Mouse (Mus musculus) lung, postnatal 36 days (tissue): ENCODE data around the gene Map3k4.
"Not testable (repeated sequence)": the region's sequence is repeated elsewhere in the genome, so short reads cannot be mapped to it uniquely, and the experiment has no call there.

ENCODE experiments used
- DNase-seq: peaks from one replicate; pipeline ENCODE4 v3.0.0; 2022; ENCODE audit warnings: mixed read lengths

Map3k4 gene

DNA sequence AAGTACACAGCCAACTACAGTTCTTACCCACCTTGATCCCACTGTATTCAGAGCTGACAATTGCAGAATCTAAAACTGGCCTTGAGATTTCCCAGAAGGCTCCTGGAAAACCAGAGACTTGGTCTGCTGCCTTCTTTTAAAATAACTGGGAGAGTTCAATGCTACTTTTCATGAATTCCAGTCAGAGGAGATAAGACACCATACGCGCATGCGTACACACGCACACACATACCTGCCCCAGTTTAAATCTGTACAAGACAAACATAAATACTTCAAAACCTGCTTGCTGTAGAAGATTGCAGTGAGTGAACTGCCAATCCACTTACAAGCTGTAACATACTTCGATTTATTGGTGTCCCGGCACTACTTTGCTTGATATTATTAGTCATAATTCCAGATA lies 13.9 kb downstream of the Map3k4 start:
- no peak for DNase-seq

DNA sequence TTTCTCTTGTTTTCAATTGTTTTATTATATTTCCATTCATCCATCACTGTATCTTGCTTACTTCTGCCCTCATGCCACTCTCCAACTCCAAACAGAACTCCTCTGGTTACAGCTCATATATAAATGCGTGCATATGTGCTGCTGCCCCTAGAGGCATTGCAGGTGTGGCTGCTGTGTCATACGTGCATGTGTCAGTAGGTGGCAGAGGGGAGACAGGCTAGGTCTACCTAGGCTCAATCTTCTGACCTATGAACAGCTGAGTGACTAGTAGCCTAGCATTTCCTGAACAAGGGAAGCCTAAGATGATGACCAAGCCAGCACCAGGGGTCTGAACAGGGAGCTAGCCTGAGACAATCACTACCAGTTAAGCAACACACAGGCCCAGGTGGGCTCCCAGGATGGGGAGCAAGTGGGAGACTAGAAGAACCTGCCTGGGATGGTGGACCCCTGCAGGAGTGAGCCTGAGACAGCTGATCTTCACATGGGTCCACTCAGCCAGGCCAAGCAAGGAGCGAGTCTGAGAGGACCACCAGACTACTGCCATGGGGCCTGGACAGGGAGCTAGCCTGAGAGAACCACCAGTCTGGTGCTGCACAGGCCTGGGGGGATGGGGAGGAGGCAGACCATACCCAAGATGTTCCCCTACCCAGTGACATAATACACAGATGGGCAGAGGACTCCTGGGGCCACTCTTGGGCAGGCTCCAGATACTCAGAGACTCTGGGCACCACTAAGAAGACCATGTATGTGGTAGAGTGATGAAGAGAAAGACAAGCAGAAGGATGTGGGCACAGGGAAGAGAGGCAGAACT lies 17.5 kb downstream of the Map3k4 start:
- DNase-seq, result peak; percentile 79

DNA sequence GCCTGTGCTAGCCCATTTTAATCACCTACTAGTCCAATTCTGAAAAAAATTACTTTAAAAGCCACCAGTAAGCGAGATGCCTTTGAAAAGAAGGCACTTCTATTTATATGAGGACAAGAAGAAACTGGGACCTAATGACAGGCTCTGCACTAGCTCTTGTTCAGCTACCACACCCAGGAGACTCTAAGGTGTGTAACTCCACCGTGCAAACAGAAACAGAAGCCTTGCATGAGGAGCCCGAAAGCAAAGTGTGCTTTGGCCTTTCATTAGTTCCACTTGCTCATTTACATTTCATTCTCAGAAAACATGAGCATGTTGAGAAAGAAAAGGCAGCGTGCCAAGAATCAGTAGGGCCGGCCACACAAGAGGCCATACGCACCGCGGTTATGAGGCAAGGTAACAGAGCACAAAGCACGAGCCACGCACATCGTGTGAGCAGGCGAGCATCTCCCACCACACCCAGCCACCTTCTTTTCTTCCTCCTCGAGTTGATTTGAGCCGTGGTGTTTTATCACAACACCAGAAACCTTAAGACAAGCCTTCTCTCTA lies 18.4 kb downstream of the Map3k4 start:
- DNase-seq, result peak; percentile 77

DNA sequence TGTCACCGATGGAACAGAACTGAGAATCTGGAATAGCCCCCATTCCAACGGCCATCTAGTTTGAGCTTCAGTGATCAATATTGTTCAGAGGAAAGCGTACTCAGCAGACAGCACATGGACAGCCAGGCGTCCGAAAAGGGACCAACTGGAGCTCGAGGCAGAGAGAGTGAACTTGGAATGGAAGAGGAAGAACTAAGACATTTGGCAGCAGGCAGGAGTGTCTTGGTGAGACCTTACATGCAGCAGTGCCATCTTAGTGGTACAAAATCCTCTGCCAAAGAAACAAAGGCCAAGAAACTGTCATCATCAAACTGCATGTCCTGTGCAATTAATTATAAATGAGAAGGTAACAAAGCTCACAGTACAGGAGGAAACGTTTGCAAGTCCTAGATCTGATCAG lies 19.2 kb downstream of the Map3k4 start:
- DNase-seq, result no peak

DNA sequence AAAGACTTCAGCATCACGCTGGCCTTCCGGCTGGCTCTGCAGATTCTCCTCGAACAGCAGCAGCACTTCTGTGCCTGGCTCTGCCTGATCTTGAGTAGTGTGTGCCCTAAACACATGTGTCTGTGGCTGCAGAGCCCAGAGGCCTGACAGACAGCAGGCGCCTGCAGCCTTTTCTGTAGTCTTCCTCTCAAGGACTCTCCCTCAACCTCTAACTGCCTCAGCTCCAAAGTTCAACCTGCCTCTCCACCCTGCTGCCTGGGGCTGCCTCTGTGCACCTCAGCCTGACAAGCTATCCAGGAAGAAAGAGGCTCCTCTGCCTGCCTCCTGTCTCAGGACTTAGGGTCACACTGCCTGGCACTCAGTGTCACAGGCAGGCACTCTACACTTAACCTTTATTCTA lies 20.6 kb downstream of the Map3k4 start:
- no peak for DNase-seq

DNA sequence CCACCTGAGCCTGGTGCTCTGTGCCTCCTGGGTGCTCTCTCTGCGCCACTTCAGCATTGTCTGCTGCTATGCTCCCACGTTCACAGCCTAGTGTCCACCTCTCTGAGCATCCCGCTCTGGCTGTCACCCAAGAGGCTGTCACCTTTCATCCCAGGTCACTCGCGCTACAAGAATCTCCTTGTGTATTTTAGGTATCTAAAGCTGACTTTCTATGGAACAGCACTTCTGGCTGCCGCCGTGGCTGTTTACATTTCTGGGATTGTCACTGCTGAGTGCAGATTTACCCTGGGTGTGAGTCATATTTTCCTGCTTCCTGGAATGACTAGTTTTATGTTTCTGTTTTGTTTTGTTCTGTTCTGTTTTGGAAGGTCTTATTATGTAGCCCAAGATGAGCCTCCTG lies 21.3 kb downstream of the Map3k4 start:
- DNase-seq, result peak; percentile 47

DNA sequence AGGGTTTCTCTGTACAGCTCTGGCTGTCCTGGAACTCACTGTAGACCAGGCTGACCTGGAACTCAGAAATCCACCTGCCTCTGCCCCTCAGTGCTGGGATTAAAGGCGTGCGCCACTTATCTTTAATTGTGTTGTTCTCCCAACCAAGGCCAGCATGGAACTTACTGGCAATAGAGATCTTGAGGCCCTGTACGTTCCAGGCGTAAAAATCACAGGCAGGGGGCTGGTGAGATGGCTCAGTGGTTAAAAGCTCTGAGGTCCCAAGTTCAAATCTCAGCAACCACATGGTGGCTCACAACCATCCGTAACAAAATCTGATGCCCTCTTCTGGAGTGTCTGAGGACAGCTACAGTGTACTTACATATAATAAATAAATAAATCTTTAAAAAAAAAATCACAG lies 22.7 kb downstream of the Map3k4 start:
- DNase-seq, result not testable (repeated sequence)

DNA sequence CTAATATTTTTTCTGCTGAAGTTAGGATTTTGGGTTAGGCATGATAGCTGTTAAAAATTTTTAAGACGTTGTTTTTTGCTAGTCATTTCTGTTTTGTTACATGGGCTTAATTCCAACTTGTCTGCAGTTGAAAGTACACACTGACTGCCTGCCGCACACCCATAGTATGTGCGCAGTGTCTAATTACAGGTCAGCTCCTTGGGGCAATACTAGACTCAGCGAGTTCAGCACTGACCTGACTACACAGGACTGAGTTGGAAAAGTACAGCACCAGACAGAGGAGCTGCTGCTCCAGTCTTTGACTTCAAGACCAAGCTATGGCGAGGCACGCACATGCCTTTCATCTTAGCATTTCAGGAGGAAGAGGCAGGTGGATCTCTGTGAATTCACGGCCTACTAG lies 24.2 kb downstream of the Map3k4 start:
- no peak for DNase-seq

DNA sequence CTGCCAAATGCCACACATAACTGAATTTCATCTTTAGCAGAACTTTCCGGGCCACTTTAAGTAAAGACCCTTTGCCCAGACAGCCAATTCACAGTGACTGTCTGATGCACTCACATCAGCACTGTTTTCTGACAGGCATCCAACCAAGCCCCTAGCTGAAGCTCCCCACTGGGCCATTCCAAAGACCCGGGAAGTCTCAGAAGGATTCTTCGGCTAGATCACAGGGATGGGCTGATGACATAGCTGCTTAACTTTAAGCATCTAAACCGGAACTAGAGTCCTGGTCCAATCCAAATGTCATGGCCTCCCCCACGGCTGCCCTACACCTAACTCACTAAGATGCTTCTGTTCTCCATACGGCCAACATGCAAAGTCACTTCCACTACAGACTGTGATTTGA lies 25.0 kb downstream of the Map3k4 start:
- no peak for DNase-seq

DNA sequence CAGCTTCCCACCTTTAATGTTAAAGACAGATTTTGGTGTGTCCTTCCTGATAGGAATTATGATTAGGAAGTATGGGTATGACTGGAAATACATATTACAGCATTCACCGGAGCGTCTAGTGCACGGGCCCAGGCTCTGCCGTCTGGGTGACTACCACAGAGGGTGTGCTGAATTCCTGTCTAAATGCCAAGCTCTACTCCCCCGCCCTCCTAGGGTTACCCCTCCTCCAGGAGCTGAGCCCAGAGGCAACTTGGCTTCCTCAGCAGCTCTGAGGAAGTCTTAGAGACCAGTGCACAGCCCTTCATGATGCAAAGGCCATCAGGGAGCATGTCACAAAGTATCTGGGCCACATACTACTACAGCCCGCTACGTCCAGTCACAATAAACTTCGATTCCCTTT lies 25.7 kb downstream of the Map3k4 start:
- peak; percentile 42 for DNase-seq

DNA sequence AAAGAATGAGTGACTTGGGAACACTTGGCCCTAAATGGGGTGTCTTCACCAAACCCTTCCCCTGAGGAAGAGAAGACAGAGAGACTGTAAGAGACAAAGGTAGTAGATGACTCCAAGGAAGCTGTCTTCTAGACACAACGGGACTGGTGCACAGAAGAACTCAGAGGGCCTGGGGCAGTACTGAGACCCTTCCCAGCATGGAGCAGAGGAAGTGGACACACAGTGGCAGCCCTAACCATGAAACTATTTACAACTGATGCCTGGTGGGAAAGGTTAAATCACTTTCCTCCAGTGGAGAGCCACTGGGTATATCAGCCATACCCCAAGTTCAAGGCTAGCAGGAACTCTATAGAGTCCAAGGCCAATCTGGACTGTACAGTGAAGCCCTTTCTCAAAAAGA lies 26.2 kb downstream of the Map3k4 start:
- no peak for DNase-seq

DNA sequence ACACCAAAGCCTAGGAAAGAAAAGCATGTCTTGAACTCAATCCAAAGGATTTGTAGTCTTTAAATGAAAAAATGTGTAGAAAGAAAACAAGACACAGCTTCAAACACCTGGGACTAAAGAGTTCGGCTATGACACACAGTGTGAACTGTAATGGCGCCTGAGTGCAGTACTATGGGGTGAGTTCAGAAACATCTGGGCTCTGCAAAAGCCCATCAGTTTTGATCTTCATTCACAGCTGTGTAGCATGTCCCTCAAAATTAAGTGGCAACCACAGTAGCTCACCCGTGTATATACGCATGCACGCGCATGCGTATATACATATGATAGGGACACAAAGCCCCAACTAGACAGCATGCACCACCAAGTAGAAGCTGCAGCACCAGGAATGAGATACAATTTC lies 27.4 kb downstream of the Map3k4 start:
- no peak for DNase-seq

DNA sequence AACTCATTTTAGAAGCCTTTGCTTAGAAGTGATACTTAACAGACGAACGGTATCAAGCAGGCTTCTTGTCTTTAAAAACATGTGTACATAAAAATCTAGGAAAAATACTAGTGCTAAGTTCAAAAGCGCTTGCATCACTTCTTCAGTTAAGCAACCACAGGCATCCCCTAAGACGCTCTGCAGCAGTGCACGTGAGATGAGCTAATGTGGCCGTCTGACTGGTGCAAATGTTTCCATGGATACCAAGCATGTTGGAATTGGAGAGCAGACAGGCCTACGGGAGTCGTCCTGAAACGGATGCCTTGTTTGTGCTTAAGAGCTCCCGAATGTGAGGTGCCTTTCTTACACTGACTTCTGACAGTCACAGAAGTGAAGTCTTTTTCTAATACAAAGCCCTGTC lies 27.9 kb downstream of the Map3k4 start:
- peak; percentile 81 for DNase-seq

DNA sequence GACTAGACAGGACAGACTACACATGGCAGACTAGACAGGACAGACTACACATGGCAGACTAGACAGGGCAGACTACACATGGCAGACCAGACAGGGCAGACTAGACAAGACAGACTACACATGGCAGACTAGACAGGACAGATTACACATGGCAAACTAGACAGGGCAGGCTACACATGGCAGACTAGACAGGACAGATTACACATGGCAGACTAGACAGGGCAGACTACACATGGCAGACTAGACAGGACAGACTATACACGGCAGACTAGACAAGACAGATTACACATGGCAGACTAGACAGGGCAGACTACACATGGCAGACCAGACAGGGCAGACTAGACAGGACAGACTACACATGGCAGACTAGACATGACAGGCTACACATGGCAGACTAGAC lies 28.8 kb downstream of the Map3k4 start:
- not testable (repeated sequence) for DNase-seq

DNA sequence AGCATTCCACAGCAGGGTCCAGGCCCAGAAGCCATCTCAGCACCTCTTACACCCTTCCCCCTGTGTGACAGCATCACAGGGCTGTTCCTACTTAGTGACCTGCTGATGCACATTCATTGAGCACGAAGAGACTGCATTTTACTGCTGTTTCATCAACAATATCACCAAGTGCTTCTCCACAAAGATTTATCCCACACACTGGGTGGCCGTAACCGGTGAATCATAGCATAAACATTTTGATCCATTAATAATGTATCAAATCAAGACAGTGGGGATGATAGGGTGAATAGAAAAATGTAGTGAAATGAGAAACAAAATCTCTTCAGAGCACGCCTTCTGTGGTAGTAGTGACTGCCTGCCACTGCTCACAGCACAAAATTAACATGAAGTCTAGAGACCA lies 29.7 kb downstream of the Map3k4 start:
- DNase-seq, result no peak

DNA sequence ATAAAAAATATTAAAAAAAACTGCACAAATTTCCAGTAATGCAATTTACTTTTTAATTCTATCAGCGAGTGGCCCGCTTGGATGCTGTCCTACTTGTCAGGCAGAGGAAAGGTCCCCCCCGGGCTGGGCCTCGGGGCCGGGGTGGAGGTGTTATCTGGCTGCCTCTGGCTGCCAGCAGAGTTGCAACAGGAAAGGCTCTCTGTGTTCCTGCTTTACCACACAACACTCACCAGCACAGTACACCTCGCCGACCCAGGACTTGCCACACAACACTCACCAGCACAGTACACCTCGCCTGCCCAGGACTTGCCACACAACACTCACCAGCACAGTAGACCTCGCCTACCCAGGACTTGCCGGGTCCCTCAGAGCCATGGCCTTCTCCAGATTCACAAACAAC lies 38.8 kb downstream of the Map3k4 start:
- DNase-seq, result no peak

DNA sequence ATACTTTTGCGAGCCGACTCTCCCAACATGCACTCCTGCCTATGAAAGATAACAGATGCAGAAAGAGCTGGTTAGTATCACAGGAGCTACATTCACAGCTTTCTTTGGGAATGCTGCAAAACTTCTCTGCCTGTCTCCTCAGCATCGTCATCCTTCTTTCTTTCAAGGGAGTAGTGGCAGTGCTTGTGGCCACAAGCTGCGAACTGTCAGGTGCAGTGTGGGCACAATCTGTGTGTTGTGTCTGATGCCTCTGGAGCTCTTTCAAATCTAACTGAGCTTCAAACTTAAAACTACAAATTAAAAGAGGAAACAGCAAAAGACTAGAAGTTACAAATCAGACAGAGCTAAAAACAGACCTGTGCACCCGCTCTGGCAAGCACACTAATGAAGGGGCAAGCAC lies 40.5 kb downstream of the Map3k4 start:
- no peak for DNase-seq

DNA sequence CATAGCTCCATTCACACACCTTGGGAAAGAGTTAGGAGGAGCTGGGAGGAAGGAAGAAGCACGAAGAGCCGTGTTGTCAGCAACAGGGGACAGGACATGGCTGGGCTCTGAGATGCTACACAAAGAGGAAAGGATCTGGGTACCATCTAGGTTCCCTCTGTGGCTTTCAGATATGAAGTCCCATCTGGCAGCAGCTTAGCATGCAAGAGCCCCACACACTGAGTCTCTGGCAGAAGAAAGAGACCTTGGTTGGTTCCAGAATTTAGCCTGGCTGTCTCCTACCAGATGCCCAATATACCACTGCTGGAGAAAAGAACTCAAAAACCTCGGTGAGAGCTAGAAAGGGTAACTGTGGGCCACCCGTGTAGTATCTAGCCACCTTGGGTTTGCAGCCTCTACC lies 41.3 kb downstream of the Map3k4 start:
- DNase-seq, result no peak

DNA sequence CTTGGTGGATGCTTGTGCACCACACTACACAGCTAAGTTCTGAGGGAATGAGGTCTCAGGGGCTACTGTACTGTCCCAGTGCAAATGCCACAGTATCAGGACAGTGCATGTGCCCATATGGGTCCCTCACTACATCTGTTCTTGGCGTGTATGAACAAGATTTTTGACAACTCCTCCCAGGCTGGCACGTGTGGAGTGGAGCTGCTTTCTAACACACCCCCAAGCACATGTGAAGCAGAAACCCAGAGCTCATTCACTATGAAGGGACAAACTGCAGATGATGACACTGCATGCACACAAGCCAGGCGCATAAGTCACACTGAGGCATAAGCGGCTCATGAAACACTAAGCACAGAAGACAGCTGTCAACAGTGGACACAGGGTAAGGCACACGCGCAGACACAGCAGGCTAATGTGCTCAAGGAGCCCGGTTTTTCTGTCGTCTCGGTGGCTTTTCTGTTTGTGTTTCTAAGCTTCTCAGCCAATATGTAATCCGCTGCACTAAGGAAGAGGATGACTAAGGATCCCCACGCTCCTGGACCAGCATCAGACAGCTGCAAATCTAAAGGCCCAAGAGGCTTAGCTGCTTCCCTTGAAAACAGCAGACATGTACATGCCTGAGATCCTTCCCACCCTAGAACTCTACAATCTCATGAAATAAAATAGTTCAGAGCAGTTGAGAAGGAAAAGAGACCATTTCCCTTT lies 41.9 kb downstream of the Map3k4 start:
- DNase-seq, result no peak

DNA sequence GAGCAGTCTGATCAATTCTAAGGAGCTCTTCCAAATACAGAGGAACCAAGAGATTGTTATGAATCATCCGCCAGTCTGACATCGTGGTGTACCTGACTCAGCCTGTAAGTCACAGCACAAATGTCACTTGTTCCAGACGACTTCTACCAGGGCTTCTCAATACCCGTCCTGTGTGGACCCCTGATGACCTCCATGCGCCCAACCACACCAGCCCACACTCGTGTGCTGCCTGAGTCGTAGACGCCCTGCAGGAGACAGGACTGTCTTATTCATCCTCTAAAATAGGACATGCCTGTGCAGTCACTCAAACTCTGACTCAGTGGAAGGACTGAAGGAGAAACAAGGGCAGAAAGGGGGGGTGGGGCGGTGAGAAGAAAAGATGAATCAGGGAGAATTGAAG lies 42.8 kb downstream of the Map3k4 start:
- DNase-seq, result no peak

DNA sequence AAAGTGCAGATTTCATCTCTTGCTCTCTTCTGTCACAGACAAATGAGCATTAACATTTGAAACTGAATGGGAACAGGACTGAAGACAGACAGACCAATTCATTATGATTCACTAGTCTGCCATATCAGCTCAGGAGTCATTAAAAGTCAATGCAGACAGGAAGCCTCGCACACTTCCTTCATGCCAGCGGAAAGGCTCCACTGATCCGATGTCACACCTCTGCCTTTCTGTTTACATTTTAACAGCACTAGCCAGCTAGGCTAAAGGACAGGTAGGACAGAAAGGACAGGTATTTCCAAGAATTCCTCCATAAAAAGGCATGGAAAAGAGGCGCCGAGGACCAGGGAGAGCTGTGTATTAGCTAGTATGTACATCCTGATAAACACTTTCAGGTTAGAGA lies 45.6 kb downstream of the Map3k4 start:
- no peak for DNase-seq

DNA sequence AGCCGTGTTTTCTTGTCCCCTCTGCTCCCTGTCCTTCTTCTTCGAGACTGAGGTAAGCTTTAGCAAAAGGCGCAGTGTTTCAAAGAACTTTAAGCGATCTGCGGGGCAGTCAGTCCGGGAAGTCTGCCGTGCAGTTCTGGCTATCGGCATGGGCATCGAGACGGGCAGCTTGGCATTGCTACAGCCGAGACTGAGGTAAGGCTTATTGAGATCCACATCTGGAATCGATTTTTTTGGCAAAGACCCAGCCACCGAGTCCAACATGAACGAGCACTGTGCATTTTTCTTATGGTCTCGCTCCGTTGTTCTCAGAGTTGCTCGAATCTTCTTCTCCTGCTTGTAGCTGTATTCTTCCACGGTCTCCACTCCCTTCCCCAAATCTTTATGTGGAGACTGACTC lies 46.8 kb downstream of the Map3k4 start:
- no peak for DNase-seq

DNA sequence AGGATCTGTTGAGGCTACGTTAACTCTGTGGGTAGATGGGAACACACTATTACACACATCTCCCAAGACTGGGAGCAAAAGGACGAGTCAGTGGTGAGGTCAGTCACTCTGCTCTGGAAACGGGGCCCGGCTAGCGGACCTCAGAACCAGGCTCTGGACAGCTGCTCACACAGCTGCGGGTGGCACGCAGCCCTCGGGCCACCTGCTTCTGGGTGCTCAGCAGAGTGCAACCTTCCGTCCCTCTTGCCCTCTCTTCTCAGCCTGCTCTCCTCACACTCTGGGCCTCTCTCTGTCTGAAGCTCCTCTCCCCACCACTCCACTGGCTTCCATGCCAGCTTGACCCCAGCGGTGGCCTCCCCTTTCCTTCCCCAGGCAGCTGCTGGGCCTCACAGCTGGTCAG lies 50.1 kb downstream of the Map3k4 start:
- DNase-seq, result no peak

DNA sequence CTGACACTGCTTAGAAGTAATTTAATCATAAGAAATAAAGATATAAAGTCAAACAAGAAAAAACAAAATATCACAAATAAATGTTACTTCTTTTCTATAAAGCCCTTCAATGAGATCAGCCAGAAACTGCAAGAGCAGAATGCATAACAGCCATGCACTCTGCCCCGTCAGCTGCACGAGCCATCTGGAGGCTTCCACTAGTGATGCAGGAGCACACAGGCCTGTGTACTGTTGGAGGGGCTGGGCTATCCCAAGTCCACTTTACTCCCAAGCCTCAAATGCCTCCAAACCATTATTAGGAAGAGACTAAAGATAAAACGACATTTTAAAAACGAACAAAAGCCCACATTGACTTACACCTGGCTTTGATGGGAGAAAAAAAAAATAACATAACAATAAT lies 50.5 kb downstream of the Map3k4 start:
- DNase-seq, result no peak
